Mouse (Mus musculus) 3134 (cell line): ENCODE measurements around the gene Ireb2.
"Not testable (repeated sequence)": the region's sequence is repeated elsewhere in the genome, so short reads cannot be mapped to it uniquely, and the experiment has no call there.

Experiments used
- DNase-seq: peaks from one replicate; pipeline ENCODE4 v3.0.0-alpha.2; 2011; ENCODE audit warnings: low spot score; ENCODE audit not compliant: insufficient read length; ENCODE audit errors: extremely low read depth

The Ireb2 gene

DNA sequence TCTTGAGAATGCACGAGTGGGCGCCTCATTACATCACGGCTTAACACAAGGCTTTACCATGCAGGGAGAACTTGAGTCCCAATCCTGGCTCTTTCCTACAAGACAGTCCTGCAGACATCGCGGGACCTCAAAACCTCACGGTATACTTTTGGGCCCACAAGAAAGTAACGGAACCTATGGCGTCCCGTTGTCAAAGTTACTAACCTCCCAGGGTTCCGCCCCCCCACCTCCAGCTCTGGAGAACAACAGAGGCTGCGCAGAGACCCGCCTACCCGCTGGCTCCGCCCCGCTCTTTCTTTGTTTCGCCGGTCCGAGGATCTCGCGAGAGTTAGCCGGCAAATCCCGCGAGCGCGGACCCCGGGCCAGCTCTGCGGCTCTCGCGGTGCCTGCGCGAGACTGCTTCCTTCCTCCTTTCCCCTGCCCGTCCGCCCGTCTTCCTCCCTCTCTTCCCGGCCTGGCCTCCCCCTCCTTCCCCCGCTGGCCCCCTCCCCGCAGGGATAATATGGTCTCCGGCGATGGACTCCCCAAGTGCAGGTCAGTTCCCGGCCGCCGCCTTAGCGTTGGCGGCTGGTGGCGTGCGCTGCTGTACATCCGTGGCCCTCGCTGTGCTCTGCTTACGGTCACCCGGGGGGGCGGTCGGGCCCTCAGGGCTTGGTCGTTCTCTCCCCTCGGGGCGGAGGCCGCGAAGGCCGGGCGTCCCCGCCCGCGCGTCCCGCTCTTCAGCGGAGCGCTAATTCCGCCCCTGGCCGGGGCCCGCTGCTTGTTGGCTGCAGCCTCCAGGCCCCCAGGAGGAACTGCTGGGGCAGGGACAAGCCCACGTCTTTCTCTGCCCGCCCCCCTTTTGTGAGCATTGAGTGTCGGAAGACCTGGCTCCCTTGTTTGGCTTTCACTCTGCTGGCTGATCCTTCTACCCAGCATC lies at the start of gene Ireb2:
TSS of gene Ireb2 (plus strand) at position 427 of the 919 bp plus-strand sequence.
- DNase-seq = peak; percentile 98

DNA sequence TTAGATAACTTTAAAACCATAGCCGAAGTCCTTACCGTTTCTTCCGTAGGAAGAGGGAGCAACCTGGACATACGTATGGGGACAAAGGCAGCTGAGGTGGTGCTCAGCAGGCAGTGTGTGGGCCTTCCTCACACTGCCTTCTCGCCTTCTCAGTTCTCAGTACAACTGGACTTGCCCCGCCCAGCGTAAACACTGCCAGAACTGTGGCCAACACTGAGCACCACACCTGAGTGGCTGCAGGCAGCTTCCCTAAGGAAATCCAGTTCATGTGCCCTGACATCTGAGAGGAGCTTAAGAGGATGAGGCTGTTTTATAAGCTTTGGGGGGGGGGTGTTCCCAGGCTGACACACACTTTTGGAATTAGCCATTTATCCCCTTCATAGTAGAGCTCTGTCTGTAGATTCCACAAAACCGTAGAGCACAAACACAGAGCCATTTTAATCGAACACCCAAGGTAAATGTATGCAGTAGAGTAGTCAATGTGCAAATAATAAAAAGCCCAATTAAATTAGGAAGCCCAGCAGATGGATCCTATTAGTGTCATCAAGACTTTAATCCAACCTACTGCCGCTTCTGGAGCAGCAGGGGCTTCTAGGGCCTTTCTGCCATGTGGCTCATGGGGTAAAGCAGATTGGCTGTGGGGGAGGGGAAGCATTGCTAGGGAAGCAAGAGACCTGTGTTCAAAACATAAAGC lies 46.9 kb upstream of the Ireb2 start:
- no peak for DNase-seq

DNA sequence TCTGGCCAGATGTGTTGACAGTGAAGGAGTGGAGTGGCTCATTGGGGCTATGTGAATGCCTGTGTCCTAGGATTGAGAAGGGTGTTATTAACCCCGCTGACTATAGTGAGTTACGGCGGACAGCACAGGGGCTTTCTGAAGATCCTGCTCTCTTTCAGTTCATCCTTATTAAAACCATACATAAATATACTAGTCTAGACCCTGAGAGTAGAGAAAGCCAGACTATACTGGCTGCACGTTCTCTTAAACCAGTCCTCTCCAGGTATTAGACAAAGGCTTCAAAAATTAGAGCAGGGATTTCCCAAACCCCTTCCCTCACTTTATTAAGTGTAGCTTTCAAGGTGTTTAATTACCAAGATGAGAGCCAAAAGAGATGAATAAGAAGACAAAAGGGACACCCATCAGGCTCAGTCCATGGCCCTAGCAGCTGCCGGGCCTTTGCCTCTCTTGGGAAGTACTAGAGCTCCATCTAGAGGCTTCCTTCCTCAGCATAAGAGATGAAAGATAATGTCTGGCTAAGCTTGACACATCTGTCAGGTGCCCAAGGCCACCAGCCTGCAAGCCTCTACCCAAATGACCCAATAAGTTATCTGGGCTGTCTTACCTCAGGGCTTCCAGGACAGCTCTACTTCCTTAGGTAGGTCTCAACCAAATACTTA lies 42.0 kb upstream of the Ireb2 start:
- no peak for DNase-seq

DNA sequence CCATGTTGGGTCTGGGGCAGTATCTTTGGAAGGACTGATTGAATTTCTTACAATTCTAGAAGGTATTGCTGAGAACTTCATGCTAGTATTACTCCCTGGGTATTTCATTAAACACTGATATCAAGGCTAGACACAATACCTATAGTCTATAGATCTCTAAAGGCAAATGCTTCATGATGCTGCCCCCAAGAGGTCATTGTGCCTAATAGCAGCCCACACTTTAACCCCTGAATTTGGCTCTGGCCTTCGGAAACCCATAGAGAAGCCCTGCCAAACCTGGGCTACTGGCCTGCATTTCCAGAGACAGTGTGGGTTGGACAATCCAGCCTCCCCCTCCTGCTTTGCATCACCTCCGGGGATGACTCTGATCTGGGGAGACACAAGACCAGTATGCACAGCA lies 33.8 kb upstream of the Ireb2 start:
- no peak for DNase-seq

DNA sequence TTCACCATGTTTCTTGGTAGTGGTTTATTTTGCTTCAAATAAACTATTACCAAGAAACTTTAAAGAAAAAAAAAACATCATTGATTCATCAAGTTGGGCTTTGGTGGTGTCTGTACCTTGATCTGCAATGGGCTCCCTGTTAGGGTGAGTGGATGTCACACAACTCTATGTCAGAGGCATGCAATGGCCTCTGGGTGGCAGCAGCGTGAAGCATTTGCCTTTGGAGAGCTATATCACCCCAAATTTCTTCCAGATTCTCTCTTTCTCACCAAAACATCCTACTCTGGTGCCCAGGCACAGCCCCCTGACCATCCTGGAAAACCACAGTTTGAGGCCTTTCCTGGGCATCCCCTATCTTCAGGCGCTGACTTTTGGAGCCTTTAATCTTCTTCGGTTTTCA lies 33.0 kb upstream of the Ireb2 start:
- no peak for DNase-seq

DNA sequence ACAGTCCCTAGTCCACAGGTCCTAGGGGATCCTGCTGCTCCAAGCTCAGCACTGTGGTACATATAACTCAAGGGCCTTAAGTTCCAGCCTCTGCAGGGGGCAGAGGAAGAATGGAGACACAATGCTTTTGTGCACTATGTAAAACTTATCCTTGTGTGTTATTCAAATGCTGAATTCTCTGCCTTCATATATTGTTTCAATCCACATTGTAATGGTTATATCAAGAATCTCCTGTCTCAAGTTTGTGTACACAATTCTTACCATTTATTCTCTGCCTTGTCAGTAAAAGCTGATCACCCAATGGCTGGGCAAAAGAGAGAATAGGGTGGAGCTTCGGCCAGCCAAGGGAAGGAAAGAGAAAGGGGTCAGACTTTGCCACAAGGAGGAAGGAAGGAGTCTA lies 29.8 kb upstream of the Ireb2 start:
- no peak for DNase-seq

DNA sequence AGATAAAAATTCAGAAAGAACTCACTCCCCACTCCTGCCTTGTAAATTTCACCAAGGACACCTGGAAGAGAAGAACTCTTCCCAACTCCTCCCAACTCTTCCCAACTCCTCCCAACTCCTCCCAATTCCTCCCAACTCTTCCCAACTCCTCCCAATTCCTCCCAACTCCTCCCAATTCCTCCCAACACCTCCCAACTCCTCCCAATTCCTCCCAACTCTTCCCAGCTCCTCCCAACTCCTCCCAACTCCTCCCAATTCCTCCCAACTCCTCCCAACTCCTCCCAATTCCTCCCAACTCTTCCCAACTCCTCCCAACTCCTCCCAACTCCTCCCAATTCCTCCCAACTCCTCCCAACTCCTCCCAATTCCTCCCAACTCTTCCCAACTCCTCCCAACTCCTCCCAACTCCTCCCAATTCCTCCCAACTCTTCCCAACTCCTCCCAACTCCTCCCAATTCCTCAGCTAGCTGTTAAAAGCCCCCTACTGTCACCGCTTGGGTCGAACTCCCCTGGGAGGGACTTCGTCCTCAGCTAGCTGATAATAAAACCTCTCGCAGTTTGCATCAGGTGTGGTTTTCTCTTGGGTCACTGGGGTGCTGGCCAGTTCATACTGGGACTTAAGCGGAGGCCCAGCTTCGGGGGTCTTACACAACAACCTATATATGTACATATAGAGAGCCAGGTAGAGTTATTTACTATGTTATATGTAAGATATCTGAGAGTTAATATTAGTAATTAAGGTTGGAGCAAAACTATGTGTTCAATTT lies 27.5 kb upstream of the Ireb2 start:
- not testable (repeated sequence) for DNase-seq

DNA sequence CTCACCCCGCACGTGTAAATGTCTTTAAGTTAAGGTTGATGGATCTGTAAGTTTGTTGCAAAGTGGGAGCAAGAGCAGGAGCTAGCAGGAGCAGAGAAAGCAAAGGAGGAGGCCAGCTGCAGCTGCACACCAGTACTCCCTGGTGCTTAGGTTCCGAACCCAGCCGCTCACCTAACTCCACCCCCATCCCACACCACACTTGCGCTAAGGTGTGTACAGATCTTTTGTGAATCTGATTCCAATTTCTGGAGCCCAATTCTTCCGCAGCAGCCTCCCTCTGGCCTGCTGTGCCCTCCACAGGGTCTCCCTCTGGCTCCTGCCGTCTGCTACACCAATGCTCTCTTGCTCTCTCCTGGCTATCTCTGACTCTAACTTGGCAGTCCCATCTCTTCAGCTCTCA lies 25.8 kb upstream of the Ireb2 start:
- DNase-seq = no peak

DNA sequence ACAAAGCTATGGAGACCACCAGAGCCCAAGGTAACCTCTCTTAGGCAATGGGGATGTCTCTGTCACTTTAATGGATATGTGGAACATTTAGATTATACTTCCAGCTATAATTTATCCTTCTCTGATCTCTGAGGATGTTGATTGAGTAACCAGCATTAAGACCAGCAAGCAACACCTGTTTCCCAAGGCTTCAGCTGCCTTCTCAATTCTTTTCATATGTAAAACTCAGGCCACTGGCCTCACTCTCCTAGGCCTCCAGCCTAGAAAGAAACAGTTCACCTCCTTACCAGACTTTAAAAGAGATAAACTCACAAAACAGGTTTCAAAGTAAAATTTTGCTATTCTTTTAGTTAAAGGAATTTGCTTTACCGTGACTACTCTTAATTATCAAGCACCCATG lies 23.4 kb upstream of the Ireb2 start:
- no peak for DNase-seq

DNA sequence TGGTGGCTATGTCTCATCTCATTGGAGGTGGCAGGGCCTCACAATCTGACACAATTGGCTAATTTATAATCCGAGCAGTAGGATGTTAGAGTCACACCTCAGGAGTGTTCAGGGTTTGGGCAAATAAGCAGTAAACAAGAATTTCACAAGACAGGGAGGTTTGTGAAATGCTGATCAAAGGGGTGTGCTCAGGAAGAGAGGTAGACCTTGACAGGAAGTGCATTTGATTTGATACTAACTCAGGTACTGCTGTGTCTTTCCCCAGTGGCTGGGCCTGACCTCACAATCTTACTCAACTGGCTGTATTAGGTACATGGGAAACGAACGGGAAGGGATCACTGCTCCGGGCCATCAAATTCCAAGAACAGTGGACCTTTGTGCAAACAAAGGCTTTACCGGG lies 21.3 kb upstream of the Ireb2 start:
- no peak for DNase-seq

DNA sequence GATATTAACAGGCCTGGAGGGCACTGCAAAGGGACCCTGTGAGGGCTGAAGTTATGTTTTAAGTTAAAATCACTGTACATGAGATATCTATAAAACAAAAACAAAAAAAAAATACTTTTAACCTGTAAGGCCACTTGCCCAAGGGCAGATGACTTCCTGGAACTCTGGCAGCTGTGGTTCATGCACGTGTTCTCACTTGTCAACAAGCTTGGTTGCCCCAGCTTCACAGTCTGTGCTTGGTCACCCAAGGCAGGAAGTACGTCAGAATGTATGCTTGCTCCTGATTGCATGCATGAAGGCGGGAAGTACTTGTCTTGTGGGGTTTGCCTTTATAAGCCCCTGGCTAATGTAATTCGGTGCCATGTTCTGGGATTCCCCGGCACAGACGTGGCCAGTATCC lies 19.7 kb upstream of the Ireb2 start:
- no peak for DNase-seq

DNA sequence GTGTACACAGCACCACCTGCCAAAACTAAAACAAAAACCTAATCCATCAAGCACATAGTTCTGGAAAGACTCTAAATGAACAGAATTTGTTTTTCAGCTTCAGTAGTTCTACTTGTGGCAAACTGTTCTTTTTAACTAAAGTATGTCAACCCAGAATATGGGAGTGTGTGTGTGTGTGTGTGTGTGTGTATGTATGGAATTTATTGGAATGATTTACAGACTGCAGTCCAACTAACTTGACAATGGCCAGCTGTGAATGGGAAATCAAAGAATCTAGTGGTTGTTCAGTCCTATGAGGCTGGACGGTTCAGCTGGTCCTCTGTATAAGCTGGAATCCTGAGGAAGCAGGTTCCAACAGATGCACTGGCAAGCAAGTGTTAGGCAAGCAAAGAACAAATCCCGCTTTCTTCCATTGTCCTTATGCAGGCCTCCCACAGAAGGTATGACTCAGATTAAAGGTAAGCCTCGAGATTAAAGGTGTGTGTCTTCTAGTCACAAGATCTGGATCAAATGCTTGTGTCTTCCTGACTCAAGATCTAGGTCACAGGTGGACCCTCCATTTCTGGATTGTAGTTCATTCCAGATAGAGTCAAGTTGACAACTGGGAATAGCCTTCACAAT lies 18.9 kb upstream of the Ireb2 start:
- DNase-seq = no peak

DNA sequence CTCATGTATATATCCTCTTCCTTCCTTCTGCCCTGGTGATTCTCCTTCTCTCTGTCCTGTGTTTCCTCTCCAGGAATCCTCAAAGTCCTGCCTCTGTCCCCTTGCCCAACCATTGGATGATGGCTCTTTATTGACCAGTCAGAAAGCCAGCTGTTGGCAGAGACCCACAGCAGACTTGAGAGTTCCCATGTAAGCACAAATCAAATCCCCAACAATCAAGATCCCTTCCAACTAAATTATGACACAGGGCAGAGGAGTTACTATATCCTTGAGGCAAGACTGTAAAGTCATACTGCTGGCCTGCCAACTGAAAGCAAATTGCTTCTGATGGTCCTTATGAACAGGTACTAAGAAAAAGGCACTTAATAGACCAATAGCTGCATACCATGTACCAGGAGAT lies 15.4 kb upstream of the Ireb2 start:
- DNase-seq = no peak

DNA sequence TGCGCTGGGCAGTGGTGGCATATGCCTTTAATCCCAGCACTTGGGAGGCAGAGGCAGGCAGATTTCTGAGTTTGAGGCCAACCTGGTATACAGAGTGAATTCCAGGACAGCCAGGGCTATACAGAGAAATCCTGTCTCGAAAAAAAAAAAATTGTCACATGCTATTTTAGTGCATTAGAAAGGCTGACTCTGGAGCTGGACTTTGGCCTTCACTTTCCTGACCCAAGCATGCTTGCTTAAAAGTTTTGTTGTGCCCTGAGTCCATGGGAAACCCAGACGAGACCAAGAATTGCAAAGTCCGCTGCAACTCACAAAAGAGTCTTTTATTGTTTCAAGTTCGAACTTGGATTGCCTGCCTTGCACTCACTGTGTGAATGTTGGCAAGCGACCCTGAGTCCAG lies 10.6 kb upstream of the Ireb2 start:
- DNase-seq = not testable (repeated sequence)

DNA sequence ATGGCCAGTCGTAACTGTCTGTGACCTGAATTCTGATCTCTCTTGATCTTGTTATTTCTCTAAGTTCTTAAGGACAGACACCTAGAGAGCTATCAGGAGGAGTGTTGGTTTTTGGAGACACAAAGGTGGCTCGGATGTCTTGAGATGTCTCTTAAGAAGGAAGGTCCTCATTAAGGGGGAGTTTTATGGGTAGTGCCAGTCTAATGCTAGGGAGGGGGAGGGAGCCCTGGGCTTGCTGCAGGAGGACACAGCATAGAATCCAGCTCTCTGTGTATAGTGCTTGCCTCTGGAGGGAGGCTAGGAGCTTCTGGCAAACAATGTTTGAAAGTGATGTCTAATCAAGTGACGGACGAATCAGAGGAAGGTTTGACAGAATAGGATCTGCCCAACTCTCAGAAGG lies 10.0 kb upstream of the Ireb2 start:
- DNase-seq = no peak

DNA sequence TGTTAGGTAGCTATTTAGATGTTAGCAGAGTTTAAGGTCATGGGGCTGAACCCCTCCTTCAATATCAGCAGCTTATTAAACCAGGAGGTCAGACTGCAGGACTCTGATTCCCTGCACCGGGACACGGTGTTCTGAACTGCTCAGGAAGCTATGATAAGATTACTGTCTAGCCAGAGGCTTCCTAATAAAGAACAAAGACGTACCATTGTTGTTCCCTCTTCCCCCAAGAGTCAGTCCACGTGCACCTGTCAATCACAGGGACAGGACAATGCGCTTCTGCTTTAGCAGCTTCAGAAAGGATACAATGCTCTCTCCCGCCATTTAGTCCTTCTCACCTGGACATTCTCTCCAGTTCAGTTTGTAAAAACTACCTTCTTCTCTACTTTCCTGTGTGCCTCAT lies 8.0 kb upstream of the Ireb2 start:
- DNase-seq = no peak

DNA sequence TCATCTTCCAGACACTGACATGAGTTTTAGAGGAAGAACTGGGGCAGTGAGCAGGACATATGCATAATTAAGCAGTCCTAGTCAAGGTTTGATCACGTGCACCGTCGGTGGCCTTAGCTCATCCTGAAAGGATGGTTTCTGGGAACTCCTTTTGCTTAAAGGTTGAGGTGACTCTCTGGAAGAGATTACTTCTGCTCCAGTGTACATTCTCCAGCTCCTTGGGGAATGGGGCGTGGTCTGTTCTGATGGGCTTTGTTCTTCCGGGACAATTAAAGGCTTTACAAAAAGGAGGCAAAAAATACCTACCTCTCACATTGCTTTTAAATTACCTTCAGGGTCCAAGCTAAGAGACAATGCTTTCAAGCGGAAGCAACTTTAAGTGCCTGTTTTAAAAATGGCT lies 7.5 kb upstream of the Ireb2 start:
- no peak for DNase-seq

DNA sequence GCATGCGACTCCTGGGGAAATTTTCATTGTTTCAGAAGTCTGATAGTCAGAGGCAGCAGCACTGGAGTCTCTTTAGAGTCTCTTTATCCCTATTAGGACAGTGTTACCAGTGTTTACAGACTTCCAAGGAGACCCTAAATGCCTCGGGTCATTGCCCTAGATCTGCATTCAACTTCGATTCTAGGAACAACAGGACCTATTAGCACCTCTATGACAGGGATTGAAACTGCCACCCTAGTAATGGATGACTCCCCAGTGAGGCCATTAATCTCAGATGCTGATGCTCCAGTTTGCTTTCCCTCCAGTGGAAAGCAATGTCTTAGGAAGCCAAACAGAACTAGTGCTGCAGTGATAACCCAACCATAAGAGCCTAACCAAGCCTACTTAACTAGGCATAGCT lies 6.1 kb upstream of the Ireb2 start:
- DNase-seq = no peak

DNA sequence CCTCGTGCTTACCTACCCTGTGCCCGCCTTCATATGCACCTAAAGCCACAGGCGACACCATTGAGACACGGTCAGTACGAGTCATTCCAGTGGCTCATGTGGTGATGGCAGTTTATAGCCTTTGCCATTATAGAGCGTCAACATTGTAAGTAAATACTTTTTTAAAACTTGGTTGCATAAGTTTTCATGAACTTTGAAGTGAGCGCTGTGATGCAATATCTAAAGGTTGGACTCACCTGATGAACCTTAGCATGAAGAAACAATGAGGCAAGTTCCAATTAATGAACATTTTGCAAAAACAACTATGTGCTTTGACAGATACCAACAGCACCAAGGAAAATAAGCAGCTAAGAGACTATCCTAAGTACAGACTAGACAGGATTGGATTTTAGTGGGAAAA lies 3.1 kb upstream of the Ireb2 start:
- DNase-seq = no peak

DNA sequence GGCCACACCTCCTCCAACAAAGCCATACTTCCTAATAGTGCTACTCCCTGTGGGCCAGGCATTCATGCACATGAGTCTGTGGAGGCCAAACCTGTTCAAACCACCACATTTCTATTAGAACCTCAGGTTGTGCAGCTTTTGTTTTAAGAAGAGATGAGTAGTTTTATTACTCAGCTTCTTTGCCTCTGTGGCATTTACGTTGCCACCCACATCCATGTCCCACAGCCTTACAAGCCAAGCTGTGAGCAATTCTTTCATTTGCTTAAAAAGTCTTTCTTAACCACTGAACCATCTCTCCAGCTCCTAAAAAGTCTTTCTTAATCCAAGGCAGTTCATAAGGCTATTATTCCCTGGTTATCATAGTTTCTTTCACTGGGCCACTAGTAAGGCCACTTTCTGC lies 15.2 kb downstream of the Ireb2 start:
- DNase-seq = no peak
